Mouse (Mus musculus) adipocyte (in vitro differentiated cells): Measurements from ENCODE around the gene Plod3.

ENCODE experiments used
- DNase-seq: peaks from one replicate; pipeline ENCODE4 v3.0.0-alpha.2; 2016; ENCODE audit warnings: low spot score

Plod3 gene

DNA sequence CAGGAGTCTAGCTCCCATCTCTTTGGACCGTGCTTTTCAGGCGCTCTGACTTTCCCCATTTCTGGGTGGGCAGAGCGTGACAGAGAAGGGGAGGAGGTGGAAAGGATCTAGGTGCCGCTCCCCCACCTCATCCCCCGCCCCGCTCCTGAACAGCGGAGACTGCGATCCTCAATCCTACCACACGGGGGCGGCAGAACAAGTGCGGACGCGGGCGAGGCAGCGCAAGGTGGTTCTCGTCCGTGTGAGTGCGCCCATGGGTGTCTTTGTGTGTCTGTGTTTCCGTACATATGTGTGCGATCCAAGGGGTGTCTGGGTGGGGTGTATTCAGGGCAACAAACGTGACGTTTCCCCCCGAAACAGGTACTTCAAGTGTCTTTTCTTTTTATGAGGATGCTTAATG lies 38.3 kb downstream of the Plod3 start:
- DNase-seq: peak; percentile 69

DNA sequence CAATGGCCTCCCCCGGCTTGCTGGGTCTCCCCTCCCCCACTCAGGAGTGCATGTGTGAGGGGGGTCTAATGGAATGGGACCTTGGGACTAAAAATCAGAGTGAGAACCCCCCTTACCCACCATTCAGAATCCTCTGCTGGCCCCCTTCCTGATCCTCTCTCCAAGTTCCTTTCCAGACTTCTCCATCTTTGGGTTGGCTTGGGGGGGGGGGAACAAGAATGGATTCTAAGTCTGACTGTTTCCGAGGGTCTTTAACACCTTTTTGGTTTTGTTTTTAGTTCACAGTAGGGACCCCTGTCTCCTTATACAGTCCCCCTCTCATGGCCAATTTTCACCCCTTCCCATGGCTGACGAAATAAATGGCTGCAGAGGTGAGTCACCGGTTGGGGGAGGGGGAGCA lies 39.3 kb downstream of the Plod3 start, which contains the start of gene Vgf:
Gene Vgf, plus strand, starts transcription at position 301 of the 400 bp plus-strand sequence.
- no peak for DNase-seq

- DNase-seq: no peak
These were observed 41.9 kb downstream of the Plod3 start for GRCm38 (mm10) chr5:137028561-137029272.

- no peak for DNase-seq
These were observed 42.4 kb downstream of the Plod3 start for GRCm38 (mm10) chr5:137029273-137029585.

- peak; percentile 89 for DNase-seq
These were observed 43.0 kb downstream of the Plod3 start for GRCm38 (mm10) chr5:137029643-137030415.

- DNase-seq: no peak
These were observed 43.6 kb downstream of the Plod3 start for GRCm38 (mm10) chr5:137030416-137030810.

DNA sequence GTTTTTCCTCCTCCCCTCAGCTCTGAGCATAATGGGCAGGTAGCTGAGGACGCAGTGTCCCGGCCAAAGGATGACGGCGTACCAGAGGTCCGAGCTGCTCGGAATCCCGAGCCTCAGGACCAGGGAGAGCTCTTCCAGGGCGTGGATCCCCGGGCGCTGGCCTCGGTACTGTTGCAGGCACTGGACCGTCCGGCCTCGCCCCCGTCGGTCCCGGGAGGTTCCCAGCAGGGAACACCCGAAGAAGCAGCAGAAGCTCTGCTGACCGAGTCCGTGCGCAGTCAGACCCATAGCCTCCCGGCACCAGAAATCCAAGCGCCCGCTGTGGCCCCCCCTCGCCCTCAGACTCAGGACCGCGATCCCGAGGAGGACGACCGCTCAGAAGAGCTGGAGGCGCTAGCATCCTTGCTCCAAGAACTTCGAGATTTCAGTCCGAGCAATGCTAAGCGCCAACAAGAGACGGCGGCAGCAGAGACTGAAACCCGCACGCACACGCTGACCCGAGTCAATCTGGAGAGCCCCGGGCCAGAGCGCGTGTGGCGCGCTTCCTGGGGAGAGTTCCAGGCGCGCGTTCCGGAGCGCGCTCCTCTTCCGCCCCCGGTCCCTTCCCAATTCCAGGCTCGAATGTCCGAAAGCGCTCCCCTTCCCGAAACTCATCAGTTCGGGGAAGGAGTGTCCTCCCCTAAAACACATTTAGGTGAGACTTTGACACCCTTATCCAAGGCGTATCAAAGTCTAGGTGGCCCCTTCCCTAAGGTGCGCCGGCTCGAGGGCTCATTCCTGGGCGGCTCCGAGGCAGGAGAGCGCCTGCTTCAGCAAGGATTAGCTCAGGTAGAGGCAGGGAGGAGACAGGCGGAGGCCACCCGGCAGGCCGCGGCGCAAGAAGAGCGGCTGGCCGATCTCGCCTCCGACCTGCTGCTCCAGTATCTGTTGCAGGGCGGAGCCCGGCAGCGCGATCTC lies 44.5 kb downstream of the Plod3 start:
- DNase-seq: peak; percentile 56

- DNase-seq: no peak
These were observed 45.2 kb downstream of the Plod3 start for GRCm38 (mm10) chr5:137032033-137032421.

GRCm38 (mm10) chr5:137032641-137033074 lies 45.8 kb downstream of the Plod3 start:
- DNase-seq: peak; percentile 80

DNA sequence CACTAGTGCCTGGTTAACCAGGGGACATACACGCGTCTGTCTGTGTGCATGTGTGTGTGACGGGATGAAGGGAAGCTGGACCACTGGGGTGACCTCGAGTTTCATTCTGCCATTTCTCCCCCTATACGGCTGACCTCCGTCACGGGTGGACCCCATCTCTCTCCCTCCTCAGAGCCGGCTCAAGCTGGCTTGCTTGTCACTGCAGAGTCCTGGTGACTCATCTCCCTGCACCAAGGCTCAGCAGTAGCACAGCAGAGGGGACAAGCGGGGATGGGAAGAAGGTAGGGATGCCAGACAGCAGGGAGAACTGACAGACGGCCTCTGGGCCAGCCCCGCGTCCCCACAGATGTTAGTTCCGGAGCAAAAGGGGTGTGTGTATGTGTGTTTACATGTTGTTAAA lies 49.4 kb downstream of the Plod3 start:
- no peak for DNase-seq

DNA sequence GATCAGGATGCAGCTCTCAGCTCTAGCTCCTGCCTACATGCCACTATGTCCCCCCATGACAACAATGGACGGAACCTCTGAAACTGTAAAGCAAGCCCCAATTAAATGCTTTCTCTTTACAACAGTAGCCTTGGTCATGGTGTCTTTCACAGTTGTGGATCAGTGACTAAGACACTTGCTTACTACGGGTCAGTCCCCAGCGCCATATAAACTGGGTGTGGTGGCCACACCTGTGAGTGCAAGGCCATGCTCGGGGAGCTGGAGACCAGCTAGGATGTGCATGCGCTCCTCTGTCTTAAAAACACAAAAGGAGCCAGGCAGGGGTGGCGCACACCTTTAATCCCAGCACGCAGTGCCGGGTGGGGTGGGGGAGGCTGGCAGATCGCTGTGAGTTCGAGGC lies 52.6 kb downstream of the Plod3 start:
- no peak for DNase-seq

- DNase-seq: no peak
These were observed 54.6 kb downstream of the Plod3 start for GRCm38 (mm10) chr5:137041442-137041841.

- no peak for DNase-seq
These were observed 57.2 kb downstream of the Plod3 start for GRCm38 (mm10) chr5:137043997-137044396.

DNA sequence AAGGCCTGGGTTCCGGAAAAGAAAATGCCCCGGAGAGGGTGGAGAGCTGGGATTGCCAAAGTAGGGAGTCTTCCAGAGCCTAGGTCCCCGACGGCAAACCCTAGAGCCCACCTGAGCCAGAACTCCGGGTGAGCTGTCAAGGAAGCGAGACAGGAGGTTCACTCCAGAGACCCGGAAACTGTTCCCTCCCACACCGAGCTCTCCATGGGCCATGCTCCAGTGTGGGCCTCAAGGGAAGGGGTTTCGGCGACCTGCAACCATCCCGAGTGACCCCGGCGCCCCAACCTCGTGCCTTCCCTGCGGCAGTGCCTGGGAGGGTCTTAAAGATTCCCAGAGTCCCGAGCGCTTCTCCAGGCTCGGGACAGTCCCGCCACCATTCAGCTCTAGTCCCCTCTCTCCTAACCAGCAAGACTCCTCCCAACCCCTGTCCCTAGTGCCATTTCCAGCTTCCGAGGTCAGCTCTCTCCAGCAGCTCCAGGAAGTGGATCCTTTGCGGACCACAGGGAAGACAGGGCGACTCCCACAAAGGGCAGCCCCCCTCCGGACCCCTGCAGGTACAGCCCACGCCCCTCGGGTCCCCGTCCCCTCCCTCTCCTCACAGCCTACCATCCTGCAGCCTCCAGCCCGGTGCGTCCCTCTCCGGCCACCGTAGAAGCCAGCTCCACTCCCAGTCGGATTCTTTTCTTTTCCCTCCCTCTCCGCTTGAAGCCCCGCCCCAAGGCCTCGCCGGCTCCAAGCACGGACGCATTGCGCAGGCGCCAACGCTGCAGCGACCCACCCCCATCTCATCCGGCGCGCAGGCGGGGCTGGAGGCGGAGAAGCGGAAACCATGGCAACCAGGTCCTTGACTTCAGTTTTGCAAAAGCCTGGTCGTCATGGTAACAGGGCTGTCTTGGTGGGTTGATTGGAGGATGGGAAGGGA lies 58.8 kb downstream of the Plod3 start, which contains the start of gene Ap1s1:
Gene Ap1s1, minus strand, starts transcription at position 734 of the 922 bp plus-strand sequence.
- DNase-seq: peak; percentile 99
